Mouse (Mus musculus): Measurements from ENCODE around the gene Ccdc92b. TPM values are rescaled to one million over a fixed set of nuclear protein-coding genes. Genes with fewer than 3 reads are reported as not detected.

Gene Ccdc92b
- polyA plus RNA-seq, 1 experiment from 2014 or later: 1.5 TPM

DNA sequence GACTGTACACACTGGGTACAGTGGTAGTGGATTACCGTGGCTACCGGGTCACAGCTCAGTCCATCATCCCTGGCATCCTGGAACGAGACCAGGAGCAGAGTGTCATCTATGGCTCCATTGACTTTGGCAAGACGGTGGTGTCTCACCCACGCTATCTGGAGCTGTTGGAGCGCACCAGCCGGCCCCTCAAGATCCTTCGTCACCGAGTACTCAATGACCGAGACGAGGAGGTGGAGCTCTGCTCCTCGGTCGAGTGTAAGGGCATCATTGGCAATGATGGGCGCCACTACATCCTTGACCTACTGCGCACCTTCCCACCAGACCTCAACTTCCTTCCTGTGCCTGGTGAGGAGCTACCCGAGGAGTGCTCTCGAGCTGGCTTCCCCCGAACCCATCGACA lies 42.2 kb downstream of the Ccdc92b start:
- Histone ChIP-seq H3K4me2 (no peak overlapping the region), H3K27me3 (replicated peaks) (no peaks in the 10 kb centered on the region), H3K9me3 (no peaks in the 10 kb centered on the region), H3K9ac (no peak overlapping the region), H3K4me1 (no peaks in the 10 kb centered on the region), H3K36me3 (peaks cover 72% of the 10 kb centered on the region), H3K4me3 (replicated peaks) (no peak overlapping the region), H3K27ac (no peak overlapping the region)
- no peak for ATAC-seq (ENCODE audit: insufficient read depth, low FRiP score, low read depth)
- WGBS: 91% methylated on average over 19 of the region's 19 CpGs

DNA sequence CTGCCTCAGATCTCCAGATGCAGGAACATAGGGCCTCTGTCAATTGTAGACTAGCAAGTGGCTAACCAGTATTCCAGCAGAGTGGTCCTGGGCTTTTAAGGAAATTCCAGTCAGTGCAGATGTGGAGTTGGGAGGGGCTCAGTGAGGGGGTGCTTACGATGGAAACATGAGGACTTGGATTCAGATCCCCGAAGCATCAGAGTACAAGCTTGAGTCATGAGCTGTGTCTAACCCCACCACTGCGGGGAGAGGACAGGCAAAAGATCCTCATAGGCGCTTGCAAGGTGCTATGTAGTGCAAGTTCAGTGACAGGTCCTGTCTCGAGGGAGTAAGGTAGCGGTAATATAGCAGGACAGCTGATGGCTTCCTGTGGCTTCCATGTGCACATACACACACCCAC lies 42.8 kb downstream of the Ccdc92b start:
- Histone ChIP-seq H3K4me2 (no peak overlapping the region), H3K9ac (no peak overlapping the region), H3K9me3 (no peaks in the 10 kb centered on the region), H3K27me3 (replicated peaks) (no peaks in the 10 kb centered on the region), H3K36me3 (peaks cover 74% of the 10 kb centered on the region), H3K4me1 (no peaks in the 10 kb centered on the region), H3K27ac (no peak overlapping the region), H3K4me3 (replicated peaks) (no peak overlapping the region)
- ATAC-seq (ENCODE audit: insufficient read depth, low FRiP score, low read depth): no peak
- 87% methylated on average over 6 of the region's 6 CpGs for WGBS

DNA sequence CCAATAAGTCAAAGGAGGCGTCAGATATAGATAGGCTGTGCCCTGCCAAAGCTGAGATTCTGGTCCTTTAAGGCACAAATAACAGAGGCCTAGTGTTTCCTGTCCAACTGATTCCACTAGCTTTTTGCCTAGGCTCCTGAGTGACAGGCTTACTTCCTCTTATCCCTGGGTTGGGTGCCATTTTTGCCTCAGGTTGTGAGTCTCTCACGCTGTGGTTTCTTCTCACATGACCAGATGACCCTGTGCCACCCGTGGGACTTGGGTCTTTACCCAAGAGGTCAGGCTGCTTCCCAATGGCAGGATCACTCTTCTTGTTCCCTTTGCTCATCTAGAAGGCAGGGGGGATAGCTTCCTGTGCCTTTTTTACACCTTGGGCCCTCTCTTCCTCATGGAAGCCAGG lies 44.9 kb downstream of the Ccdc92b start:
- Histone ChIP-seq H3K27ac (no peak overlapping the region), H3K27me3 (replicated peaks) (no peaks in the 10 kb centered on the region), H3K36me3 (peaks cover 70% of the 10 kb centered on the region), H3K9ac (no peak overlapping the region), H3K4me1 (no peaks in the 10 kb centered on the region), H3K4me3 (replicated peaks) (no peak overlapping the region), H3K9me3 (no peaks in the 10 kb centered on the region), H3K4me2 (no peak overlapping the region)
- WGBS: 72% methylated on average over 3 of the region's 3 CpGs
- no peak for ATAC-seq (ENCODE audit: insufficient read depth, low FRiP score, low read depth)

DNA sequence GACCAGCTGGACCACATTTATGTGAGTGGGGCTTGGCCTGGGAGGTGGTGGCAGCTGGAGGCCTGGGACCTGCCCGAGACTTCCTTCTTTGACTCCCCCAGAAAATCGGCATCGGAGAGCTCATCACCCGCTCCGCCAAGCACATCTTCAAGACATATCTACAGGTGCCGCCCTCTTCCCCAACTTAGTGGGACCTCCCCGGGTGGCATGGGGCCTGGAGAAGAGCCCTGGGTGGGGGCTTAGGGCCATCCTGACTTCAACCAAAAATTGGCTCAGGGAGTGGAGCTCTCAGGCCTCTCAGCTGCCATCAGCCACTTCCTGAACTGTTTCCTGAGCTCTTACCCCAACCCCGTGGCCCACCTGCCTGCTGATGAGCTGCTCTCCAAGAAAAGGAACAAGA lies 45.5 kb downstream of the Ccdc92b start:
- Histone ChIP-seq H3K27me3 (replicated peaks) (no peaks in the 10 kb centered on the region), H3K4me2 (no peak overlapping the region), H3K4me1 (no peaks in the 10 kb centered on the region), H3K4me3 (replicated peaks) (no peak overlapping the region), H3K27ac (no peak overlapping the region), H3K36me3 (peaks cover 70% of the 10 kb centered on the region), H3K9me3 (no peaks in the 10 kb centered on the region), H3K9ac (no peak overlapping the region)
- no peak for ATAC-seq (ENCODE audit: insufficient read depth, low FRiP score, low read depth)
- 89% methylated on average over 8 of the region's 8 CpGs for WGBS

DNA sequence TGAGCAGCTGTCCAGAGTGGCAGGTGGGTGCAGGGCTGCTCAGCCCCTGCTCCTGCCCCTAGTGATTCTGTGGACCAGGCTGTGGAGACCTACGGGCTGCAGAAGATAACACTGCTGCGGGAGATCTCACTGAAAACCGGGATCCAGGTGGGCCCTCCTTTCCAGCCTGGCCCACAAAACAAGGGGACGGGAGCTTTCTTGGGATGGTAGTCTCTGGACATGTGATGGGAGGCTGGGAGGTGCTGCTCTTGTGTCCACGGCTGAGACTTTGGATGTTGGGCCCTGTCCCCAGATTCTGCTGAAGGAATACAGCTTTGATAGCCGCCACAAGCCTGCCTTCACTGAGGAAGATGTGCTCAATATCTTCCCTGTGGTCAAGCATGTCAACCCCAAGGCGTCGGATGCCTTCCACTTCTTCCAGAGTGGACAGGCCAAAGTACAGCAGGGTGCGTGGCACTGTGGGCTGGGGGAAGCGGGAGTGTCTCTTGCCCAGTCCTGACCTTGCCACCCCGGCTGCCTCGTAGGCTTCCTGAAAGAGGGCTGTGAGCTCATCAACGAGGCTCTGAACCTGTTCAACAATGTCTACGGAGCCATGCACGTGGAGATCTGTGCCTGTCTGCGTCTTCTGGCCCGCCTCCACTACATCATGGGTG lies 46.4 kb downstream of the Ccdc92b start:
- H3K9me3 ChIP-seq: no peaks in the 10 kb centered on the region
- H3K4me2 ChIP-seq: no peak overlapping the region
- H3K27ac ChIP-seq: no peak overlapping the region
- H3K27me3 ChIP-seq (replicated peaks): no peaks in the 10 kb centered on the region
- no peak for ATAC-seq (ENCODE audit: insufficient read depth, low FRiP score, low read depth)
- H3K4me1 ChIP-seq: no peaks in the 10 kb centered on the region
- no peak overlapping the region for H3K9ac ChIP-seq
- no peak overlapping the region for H3K4me3 ChIP-seq (replicated peaks)
- peaks cover 62% of the 10 kb centered on the region for H3K36me3 ChIP-seq
- 92% methylated on average over 17 of the region's 17 CpGs for WGBS

DNA sequence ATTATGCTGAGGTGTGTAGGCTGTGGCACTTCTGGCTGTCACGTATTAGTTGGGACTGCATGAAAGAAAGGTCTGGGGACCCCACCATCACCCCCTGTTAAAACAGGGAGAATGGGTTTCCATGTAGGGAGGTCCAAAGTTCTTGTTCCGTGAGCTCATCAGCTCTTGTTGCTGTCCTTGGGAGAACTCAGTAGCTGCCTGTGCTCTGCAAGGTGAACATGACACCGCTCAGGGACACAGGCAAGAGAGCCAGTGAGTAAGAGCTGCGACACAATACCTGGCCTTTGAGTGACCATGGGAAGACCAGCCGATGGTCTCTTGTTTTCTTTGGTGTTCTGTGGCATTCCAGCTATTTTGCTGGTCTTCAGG lies 46.9 kb downstream of the Ccdc92b start:
- WGBS: 91% methylated on average over 5 of the region's 5 CpGs
- Histone ChIP-seq H3K4me2 (no peak overlapping the region), H3K27me3 (replicated peaks) (no peaks in the 10 kb centered on the region), H3K27ac (no peak overlapping the region), H3K9me3 (no peaks in the 10 kb centered on the region), H3K9ac (no peak overlapping the region), H3K4me3 (replicated peaks) (no peak overlapping the region), H3K36me3 (peaks cover 59% of the 10 kb centered on the region), H3K4me1 (no peaks in the 10 kb centered on the region)
- ATAC-seq (ENCODE audit: insufficient read depth, low FRiP score, low read depth): no peak

DNA sequence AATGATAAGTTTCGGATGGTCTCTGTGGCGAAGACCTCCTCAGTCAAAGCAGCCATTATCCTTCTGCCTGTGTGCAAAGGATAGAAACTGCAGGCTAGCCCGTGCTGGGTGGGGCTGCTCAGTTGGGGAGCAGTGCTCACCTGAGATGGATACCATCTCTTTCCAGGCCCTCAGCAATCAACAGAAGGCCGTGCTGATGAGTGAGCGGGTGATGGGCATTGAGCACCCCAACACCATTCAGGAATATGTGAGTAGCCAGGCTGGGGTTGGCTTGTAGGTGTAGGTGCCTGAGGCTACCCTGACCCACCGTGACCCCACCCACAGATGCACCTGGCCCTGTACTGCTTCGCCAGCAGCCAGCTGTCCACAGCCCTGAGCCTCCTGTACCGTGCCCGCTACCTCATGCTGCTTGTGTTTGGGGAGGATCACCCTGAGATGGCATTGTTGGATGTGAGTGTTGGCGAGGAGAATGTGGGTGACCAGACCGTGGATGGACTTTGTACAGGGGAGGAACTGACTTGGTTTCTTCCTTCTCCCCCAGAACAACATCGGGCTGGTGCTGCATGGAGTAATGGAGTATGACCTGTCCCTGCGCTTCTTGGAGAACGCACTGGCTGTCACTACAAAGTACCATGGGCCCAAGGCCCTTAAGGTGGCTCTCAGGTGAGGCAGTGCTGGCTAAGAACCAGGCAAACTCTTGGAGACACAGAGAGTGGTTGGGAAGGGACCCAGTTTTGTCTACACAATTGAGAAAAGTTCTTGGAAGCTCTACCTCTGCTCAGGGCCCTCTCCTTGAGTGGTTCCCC lies 47.6 kb downstream of the Ccdc92b start:
- no peak overlapping the region for H3K9ac ChIP-seq
- no peak for ATAC-seq (ENCODE audit: insufficient read depth, low FRiP score, low read depth)
- 90% methylated on average over 14 of the region's 14 CpGs for WGBS

DNA sequence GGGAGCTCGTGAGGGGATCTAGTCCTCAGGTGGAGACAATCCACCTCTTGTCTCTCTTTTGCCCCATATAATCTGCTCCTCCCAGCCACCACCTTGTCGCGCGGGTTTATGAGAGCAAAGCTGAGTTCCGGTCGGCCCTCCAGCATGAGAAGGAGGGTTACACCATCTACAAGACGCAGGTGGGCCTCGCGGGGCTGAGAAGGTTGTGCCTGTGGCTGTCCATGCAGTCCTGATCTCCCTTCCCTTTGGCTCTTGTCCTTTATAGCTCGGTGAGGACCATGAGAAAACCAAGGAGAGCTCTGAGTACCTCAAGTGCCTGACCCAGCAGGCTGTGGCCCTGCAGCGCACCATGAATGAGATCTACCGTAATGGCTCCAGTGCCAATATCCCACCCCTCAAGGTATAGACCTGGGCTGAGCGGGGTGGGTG lies 48.2 kb downstream of the Ccdc92b start:
- Histone ChIP-seq H3K27me3 (replicated peaks) (no peaks in the 10 kb centered on the region), H3K4me3 (replicated peaks) (no peak overlapping the region), H3K27ac (no peak overlapping the region), H3K4me2 (no peak overlapping the region), H3K9ac (no peak overlapping the region), H3K36me3 (peaks cover 49% of the 10 kb centered on the region), H3K4me1 (no peaks in the 10 kb centered on the region), H3K9me3 (no peaks in the 10 kb centered on the region)
- 97% methylated on average over 13 of the region's 13 CpGs for WGBS
- ATAC-seq (ENCODE audit: insufficient read depth, low FRiP score, low read depth): no peak

More for the DNA sequence above, 47.6 kb downstream of the Ccdc92b start:
- Histone ChIP-seq H3K9me3 (no peaks in the 10 kb centered on the region), H3K36me3 (peaks cover 55% of the 10 kb centered on the region), H3K27me3 (replicated peaks) (no peaks in the 10 kb centered on the region), H3K4me2 (no peak overlapping the region), H3K4me1 (no peaks in the 10 kb centered on the region), H3K27ac (no peak overlapping the region), H3K4me3 (replicated peaks) (no peak overlapping the region)

DNA sequence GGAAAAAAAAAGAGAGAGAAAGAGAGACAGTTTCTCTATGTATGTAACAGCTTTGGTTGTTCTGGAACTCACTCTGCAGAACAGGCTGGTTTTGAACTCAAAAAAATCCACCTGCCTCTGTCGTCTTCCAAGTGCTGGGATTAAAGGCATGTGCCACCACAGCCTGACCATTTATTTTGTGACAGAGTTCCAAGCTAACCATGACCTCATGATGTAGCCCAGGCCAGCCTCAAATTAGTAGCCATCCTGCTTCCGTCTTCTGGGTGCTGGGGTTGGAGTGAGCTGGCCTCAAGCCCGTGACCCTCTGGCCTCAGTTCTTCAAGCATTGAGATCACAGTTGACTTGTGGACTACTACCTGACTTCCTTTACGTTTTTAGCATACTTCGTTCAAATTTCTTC lies 49.1 kb downstream of the Ccdc92b start:
- no peak for ATAC-seq (ENCODE audit: insufficient read depth, low FRiP score, low read depth)
- Histone ChIP-seq H3K4me1 (no peaks in the 10 kb centered on the region), H3K4me2 (no peak overlapping the region), H3K9ac (no peak overlapping the region), H3K9me3 (no peaks in the 10 kb centered on the region), H3K27me3 (replicated peaks) (no peaks in the 10 kb centered on the region), H3K36me3 (peaks cover 45% of the 10 kb centered on the region), H3K27ac (no peak overlapping the region), H3K4me3 (replicated peaks) (no peak overlapping the region)
- 87% methylated on average over 5 of the region's 5 CpGs for WGBS

DNA sequence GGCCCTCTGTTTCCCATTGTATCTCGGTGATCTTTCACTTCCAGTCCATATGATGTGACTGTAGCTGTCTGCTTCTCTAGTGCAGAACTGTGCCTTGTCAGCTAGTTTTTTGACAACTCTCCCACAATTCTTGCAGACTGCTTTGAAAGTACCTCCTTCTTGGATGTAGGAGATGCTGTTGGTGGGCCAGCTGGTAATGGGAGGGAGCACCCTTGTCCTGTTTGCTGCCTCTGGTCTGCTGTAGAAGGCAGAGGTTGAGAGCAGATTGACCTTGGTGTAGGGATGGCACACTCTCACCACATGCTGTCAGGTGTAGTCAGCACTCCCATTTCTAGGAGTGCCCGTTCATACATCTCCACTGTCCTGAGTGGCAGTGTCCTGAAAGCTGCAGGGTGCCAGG lies 49.6 kb downstream of the Ccdc92b start:
- Histone ChIP-seq H3K4me2 (no peak overlapping the region), H3K4me1 (no peaks in the 10 kb centered on the region), H3K27me3 (replicated peaks) (no peaks in the 10 kb centered on the region), H3K9ac (no peak overlapping the region), H3K4me3 (replicated peaks) (no peak overlapping the region), H3K9me3 (no peaks in the 10 kb centered on the region), H3K27ac (no peak overlapping the region), H3K36me3 (peaks cover 40% of the 10 kb centered on the region)
- no peak for ATAC-seq (ENCODE audit: insufficient read depth, low FRiP score, low read depth)
- WGBS: 89% methylated on average over 2 of the region's 2 CpGs

DNA sequence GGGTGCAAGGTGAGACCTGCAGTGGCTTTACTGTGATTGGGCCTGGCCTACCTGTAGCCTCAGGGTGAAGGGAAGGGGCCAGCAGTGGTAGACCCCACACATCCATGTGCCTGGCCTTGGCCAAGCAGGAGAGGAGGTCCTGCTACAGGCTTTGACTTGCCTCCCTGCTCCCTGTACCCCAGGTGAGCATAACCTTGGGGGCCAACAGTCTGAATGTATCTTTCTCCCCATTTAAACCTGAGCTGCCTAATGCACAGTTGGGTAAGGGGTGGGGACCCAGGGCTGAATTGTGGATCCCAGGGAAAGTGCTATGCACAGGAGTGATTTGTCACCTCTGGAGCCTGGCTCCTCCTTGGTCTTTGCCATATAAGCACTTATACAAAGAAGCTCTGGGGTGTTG lies 50.7 kb downstream of the Ccdc92b start:
- no peak for ATAC-seq (ENCODE audit: insufficient read depth, low FRiP score, low read depth)
- Histone ChIP-seq H3K36me3 (peaks cover 35% of the 10 kb centered on the region), H3K9ac (no peak overlapping the region), H3K4me1 (no peaks in the 10 kb centered on the region), H3K4me3 (replicated peaks) (no peak overlapping the region), H3K27me3 (replicated peaks) (no peaks in the 10 kb centered on the region), H3K9me3 (no peaks in the 10 kb centered on the region), H3K27ac (no peak overlapping the region), H3K4me2 (no peak overlapping the region)

DNA sequence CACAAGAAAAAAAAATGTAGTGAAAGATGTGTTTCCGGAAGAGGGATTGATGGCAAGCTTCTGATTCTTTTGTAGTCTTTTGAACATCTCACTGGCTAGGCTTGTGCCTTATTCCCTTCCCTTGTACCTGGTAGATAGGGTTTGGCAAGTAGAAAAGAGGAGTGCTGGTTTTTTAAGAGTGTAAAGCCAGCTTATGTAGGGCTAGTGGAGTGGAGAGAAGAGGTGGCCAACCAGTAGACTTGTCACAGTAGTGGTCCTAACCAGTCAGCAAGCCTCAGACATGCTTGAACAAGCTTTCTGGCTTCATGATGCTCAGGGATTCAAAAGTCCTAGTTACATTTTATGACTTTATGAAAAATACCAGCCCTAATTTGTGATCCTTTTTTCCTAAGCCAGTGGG lies 51.6 kb downstream of the Ccdc92b start:
- no peak overlapping the region for H3K4me2 ChIP-seq
- H3K36me3 ChIP-seq: peaks cover 31% of the 10 kb centered on the region
- no peaks in the 10 kb centered on the region for H3K4me1 ChIP-seq
- 89% methylated on average over 1 of the region's 1 CpGs for WGBS
- no peak overlapping the region for H3K4me3 ChIP-seq (replicated peaks)
- H3K27ac ChIP-seq: no peak overlapping the region
- H3K27me3 ChIP-seq (replicated peaks): no peaks in the 10 kb centered on the region
- no peak overlapping the region for H3K9ac ChIP-seq
- ATAC-seq (ENCODE audit: insufficient read depth, low FRiP score, low read depth): no peak
- H3K9me3 ChIP-seq: no peaks in the 10 kb centered on the region

Measured in stomach, embryonic 15.5 days (tissue).